Mouse (Mus musculus): Measurements from ENCODE around the gene Hey2. TPM values are rescaled to one million over a fixed set of nuclear protein-coding genes. Genes with fewer than 3 reads are reported as not detected.

Hey2 gene
- polyA plus RNA-seq, 2 experiments from 2014 or later = not detected

- ATAC-seq = no peak
Measured at GRCm38 (mm10) chr10:30789521-30789920, 53.1 kb downstream of the Hey2 start.

- no peak for ATAC-seq
Measured at GRCm38 (mm10) chr10:30788340-30788721, 54.3 kb downstream of the Hey2 start.

GRCm38 (mm10) chr10:30787684-30788339 is 54.8 kb downstream of the Hey2 start:
- ATAC-seq = no peak

- ATAC-seq = no peak
Measured at GRCm38 (mm10) chr10:30786103-30786754, 56.4 kb downstream of the Hey2 start.

Other genes with a start within 250 kb of the Hey2 start
- gene Trmt11, start 242.1 kb downstream of the Hey2 start, polyA plus RNA-seq (2017; shearing (Covaris generic)) = 10 to 100 TPM; 35.1 to 62.2 TPM
- gene Hint3, start 213.2 kb downstream of the Hey2 start, polyA plus RNA-seq (2017; shearing (Covaris generic)) = 10 to 100 TPM; 44.0 to 54.8 TPM
- 100 to 1,000 TPM; 132 to 145 TPM for gene Ncoa7, start 39.5 kb downstream of the Hey2 start, polyA plus RNA-seq (2017; shearing (Covaris generic))

Measured in activated CD4-positive, CD25-positive, alpha-beta regulatory T cell, adult 4 months (primary cell).